Mouse (Mus musculus): Measurements from ENCODE around the gene Uchl4. TPM values are rescaled to one million over a fixed set of nuclear protein-coding genes. Genes with fewer than 3 reads are reported as not detected.
"Not testable (repeated sequence)": the region's sequence is repeated elsewhere in the genome, so short reads cannot be mapped to it uniquely, and the experiment has no call there.

The Uchl4 gene
- polyA plus RNA-seq (2015; fragmentation: Nextera tagmentation; extraction: Ambion mirVana) = 1.8 and 2.0 TPM in 2 replicates

GRCm38 (mm10) chr9:64234768-64235435 lies at the start of gene Uchl4:
Uchl4 (plus strand) TSS chr9:64235201.
- ATAC-seq (replicated peaks) = no peak
- peaks cover 9% of the 10 kb centered on the region for H3K4me1 ChIP-seq
- H3K9me3 ChIP-seq = no peaks in the 10 kb centered on the region
- 96% methylated on average over 8 of the region's 8 CpGs for WGBS
- no peak within 1 kb of the TSS for H3K4me2 ChIP-seq (replicated peaks)
- H3K4me3 ChIP-seq = no peak within 1 kb of the TSS
- no peak within 1 kb of the TSS for H3K27ac ChIP-seq (replicated peaks)
- no peaks in the 10 kb centered on the region for H3K36me3 ChIP-seq
- no peak within 1 kb of the TSS for H3K9ac ChIP-seq (replicated peaks)
- no peaks in the 10 kb centered on the region for H3K27me3 ChIP-seq

- no peak for ATAC-seq (replicated peaks)
- H3K9ac ChIP-seq (replicated peaks) = no peak overlapping the region
- H3K27ac ChIP-seq (replicated peaks) = no peak overlapping the region
- no peaks in the 10 kb centered on the region for H3K27me3 ChIP-seq
- WGBS = 98% methylated on average over 1 of the region's 1 CpGs
- no peak overlapping the region for H3K4me2 ChIP-seq (replicated peaks)
- H3K9me3 ChIP-seq = no peaks in the 10 kb centered on the region
- H3K4me3 ChIP-seq = no peak overlapping the region
- peaks cover 19% of the 10 kb centered on the region for H3K36me3 ChIP-seq
- H3K4me1 ChIP-seq = no peaks in the 10 kb centered on the region
Measured at GRCm38 (mm10) chr9:64193879-64194278, 41.1 kb upstream of the Uchl4 start.

GRCm38 (mm10) chr9:64195554-64195953 lies 39.4 kb upstream of the Uchl4 start:
- Histone ChIP-seq H3K36me3 (peaks cover 19% of the 10 kb centered on the region), H3K4me3 (no peak overlapping the region), H3K27ac (replicated peaks) (no peak overlapping the region), H3K9me3 (no peaks in the 10 kb centered on the region), H3K4me1 (no peaks in the 10 kb centered on the region), H3K27me3 (no peaks in the 10 kb centered on the region), H3K9ac (replicated peaks) (no peak overlapping the region), H3K4me2 (replicated peaks) (no peak overlapping the region)
- 86% methylated on average over 4 of the region's 4 CpGs for WGBS
- ATAC-seq (replicated peaks) = no peak

GRCm38 (mm10) chr9:64197524-64197923 lies 37.5 kb upstream of the Uchl4 start:
- H3K27ac ChIP-seq (replicated peaks) = no peak overlapping the region
- H3K27me3 ChIP-seq = no peaks in the 10 kb centered on the region
- H3K9me3 ChIP-seq = no peaks in the 10 kb centered on the region
- no peak overlapping the region for H3K9ac ChIP-seq (replicated peaks)
- no peak for ATAC-seq (replicated peaks)
- H3K4me3 ChIP-seq = no peak overlapping the region
- no peaks in the 10 kb centered on the region for H3K4me1 ChIP-seq
- H3K4me2 ChIP-seq (replicated peaks) = no peak overlapping the region
- peaks cover 6% of the 10 kb centered on the region for H3K36me3 ChIP-seq
- WGBS = 92% methylated on average over 8 of the region's 8 CpGs

DNA sequence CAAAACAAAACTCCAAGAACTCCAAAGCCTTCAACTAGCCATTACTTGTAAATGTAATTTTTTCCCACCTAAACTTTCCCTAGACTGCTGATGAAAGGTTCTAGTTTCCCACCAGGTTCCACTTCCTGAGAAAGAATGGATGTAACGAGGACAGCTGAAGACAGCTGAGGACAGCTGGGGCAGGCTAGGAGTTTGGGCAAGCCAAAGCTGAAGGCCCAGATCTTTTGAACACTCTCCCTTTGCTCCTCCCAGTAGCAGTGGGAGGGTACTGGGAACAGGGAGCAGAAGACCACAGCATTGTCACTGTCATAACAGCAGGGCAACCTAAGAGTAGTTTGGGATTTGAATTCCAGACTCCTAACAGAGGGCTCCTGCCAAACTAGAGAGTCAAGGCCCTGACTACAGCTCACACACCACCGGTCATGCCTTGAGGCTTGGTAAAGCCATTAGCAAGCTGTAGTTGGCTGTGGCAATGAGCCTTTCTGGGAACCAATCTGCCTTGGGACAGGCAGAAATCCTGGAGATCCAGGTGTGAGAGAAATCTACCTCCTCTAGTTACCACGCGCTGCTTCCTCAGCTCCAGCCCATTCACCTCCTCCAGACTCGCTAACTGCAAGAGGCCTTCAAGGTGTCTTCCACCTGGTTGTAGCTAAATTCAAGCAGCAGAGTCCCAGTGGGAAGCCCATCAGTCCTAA lies 36.8 kb upstream of the Uchl4 start:
- no peak overlapping the region for H3K4me2 ChIP-seq (replicated peaks)
- H3K9ac ChIP-seq (replicated peaks) = no peak overlapping the region
- 98% methylated on average over 5 of the region's 5 CpGs for WGBS
- no peaks in the 10 kb centered on the region for H3K9me3 ChIP-seq
- no peaks in the 10 kb centered on the region for H3K27me3 ChIP-seq
- H3K27ac ChIP-seq (replicated peaks) = no peak overlapping the region
- H3K4me3 ChIP-seq = no peak overlapping the region
- H3K36me3 ChIP-seq = no peaks in the 10 kb centered on the region
- H3K4me1 ChIP-seq = no peaks in the 10 kb centered on the region
- no peak for ATAC-seq (replicated peaks)

GRCm38 (mm10) chr9:64198763-64199418 lies 36.1 kb upstream of the Uchl4 start:
- not testable (repeated sequence) for H3K4me3 ChIP-seq; H3K4me2 ChIP-seq (replicated peaks); H3K9ac ChIP-seq (replicated peaks); H3K36me3 ChIP-seq; H3K9me3 ChIP-seq; H3K27me3 ChIP-seq; H3K27ac ChIP-seq (replicated peaks); H3K4me1 ChIP-seq; ATAC-seq (replicated peaks)
- WGBS = 93% methylated on average over 7 of the region's 7 CpGs

- Histone ChIP-seq H3K4me3 (no peak overlapping the region), H3K4me1 (no peaks in the 10 kb centered on the region), H3K27ac (replicated peaks) (no peak overlapping the region), H3K27me3 (no peaks in the 10 kb centered on the region), H3K4me2 (replicated peaks) (no peak overlapping the region), H3K36me3 (peaks cover 8% of the 10 kb centered on the region; the same call in 1 of the 2 replicates), H3K9ac (replicated peaks) (no peak overlapping the region), H3K9me3 (no peaks in the 10 kb centered on the region)
- WGBS = 83% methylated on average over 2 of the region's 2 CpGs
- no peak for ATAC-seq (replicated peaks)
Measured at GRCm38 (mm10) chr9:64199897-64200296, 35.1 kb upstream of the Uchl4 start.

GRCm38 (mm10) chr9:64202331-64202730 lies 32.7 kb upstream of the Uchl4 start:
- Histone ChIP-seq H3K4me3 (no peak overlapping the region), H3K36me3 (peaks cover 8% of the 10 kb centered on the region; the same call in 1 of the 2 replicates), H3K27me3 (no peaks in the 10 kb centered on the region), H3K4me2 (replicated peaks) (no peak overlapping the region), H3K9ac (replicated peaks) (no peak overlapping the region), H3K9me3 (no peaks in the 10 kb centered on the region), H3K27ac (replicated peaks) (no peak overlapping the region), H3K4me1 (no peaks in the 10 kb centered on the region)
- no peak for ATAC-seq (replicated peaks)

- Histone ChIP-seq H3K27ac (replicated peaks) (no peak overlapping the region), H3K4me3 (no peak overlapping the region), H3K27me3 (no peaks in the 10 kb centered on the region), H3K4me2 (replicated peaks) (no peak overlapping the region), H3K9me3 (no peaks in the 10 kb centered on the region), H3K36me3 (peaks cover 8% of the 10 kb centered on the region; the same call in 1 of the 2 replicates), H3K9ac (replicated peaks) (no peak overlapping the region), H3K4me1 (no peaks in the 10 kb centered on the region)
- ATAC-seq (replicated peaks) = no peak
Measured at GRCm38 (mm10) chr9:64202866-64203265, 32.1 kb upstream of the Uchl4 start.

GRCm38 (mm10) chr9:64207509-64208084 lies 27.4 kb upstream of the Uchl4 start:
- no peaks in the 10 kb centered on the region for H3K27me3 ChIP-seq
- H3K9ac ChIP-seq (replicated peaks) = no peak overlapping the region
- no peaks in the 10 kb centered on the region for H3K9me3 ChIP-seq
- WGBS = 69% methylated on average over 3 of the region's 3 CpGs
- no peaks in the 10 kb centered on the region for H3K4me1 ChIP-seq
- H3K4me3 ChIP-seq = no peak overlapping the region
- ATAC-seq (replicated peaks) = no peak
- no peak overlapping the region for H3K4me2 ChIP-seq (replicated peaks)
- peaks cover 15% of the 10 kb centered on the region for H3K36me3 ChIP-seq
- peak overlapping the region; percentile 31; the same call in 1 of the 2 replicates for H3K27ac ChIP-seq (replicated peaks)

DNA sequence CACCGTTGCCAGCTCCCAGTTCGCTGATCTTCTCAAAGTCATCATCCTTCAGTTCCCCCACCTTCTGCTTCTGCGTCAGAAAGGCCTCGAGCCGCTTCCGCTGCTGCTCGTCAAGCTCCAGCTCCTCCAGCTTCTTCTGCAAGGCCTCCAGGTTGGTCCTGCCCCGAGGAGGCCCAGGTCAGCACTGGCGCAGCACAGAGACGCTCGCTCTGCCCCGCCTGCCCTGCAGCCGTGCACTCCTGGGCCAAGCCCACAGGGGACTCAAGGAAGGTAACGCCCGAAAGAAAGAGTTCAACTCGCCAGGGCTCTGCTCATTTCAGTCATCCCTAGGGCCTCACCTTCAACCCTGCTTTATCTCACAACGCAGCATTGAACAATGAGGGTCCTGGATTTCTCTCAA lies 20.5 kb upstream of the Uchl4 start:
- H3K9me3 ChIP-seq = no peaks in the 10 kb centered on the region
- no peak overlapping the region for H3K27ac ChIP-seq (replicated peaks)
- H3K4me2 ChIP-seq (replicated peaks) = no peak overlapping the region
- ATAC-seq (replicated peaks) = no peak
- H3K4me3 ChIP-seq = no peak overlapping the region
- H3K27me3 ChIP-seq = no peaks in the 10 kb centered on the region
- H3K36me3 ChIP-seq = peaks cover 7% of the 10 kb centered on the region; the same call in 1 of the 2 replicates
- no peak overlapping the region for H3K9ac ChIP-seq (replicated peaks)
- WGBS = 93% methylated on average over 17 of the region's 17 CpGs
- 0 out of 2 replicates have a peak, but pooled peaks cover under 1% of the 10 kb centered on the region for H3K4me1 ChIP-seq

GRCm38 (mm10) chr9:64216090-64216489 lies 18.9 kb upstream of the Uchl4 start:
- 77% methylated on average over 4 of the region's 4 CpGs for WGBS
- Histone ChIP-seq H3K27ac (replicated peaks) (no peak overlapping the region), H3K27me3 (no peaks in the 10 kb centered on the region), H3K4me3 (no peak overlapping the region), H3K36me3 (peaks cover 6% of the 10 kb centered on the region; the same call in 1 of the 2 replicates), H3K9me3 (no peaks in the 10 kb centered on the region), H3K4me2 (replicated peaks) (no peak overlapping the region), H3K9ac (replicated peaks) (no peak overlapping the region), H3K4me1 (0 out of 2 replicates have a peak, but pooled peaks cover 2% of the 10 kb centered on the region)
- no peak for ATAC-seq (replicated peaks)
